Mouse (Mus musculus) lung, postnatal 0 days (tissue): ENCODE measurements at regions not wholly inside any gene's neighbourhood (a gene's known extent, or its start where the extent isn't known, plus 50 kb on each side); places are given as distances from the start of the nearest gene placed in this dataset.

Experiments
- CTCF ChIP-seq: IDR thresholded peaks from 2 replicates; pipeline ENCODE4 v1.5.1; 2016; ENCODE audit warnings: antibody characterized with exemption, mild to moderate bottlenecking
- EP300 ChIP-seq: IDR thresholded peaks from 2 replicates; pipeline ENCODE4 v1.6.1; 2016; ENCODE audit warnings: antibody characterized with exemption, mild to moderate bottlenecking, control low read depth

GRCm38 (mm10) chr6:73610048-73610624, 140.7 kb upstream of the 4931417E11Rik start:
- TF ChIP-seq CTCF (no peak), EP300 (no peak)
